Mouse (Mus musculus) embryonic facial prominence, embryonic 12.5 days (tissue): ENCODE results near the gene Cops3. TPM values are rescaled to one million over a fixed set of nuclear protein-coding genes. Genes with fewer than 3 reads are reported as not detected.

Experiments
- ATAC-seq: fragments of 200-750 bp; cut with Nextera tagmentation; 2 replicates; pipeline ENCODE4 v1.8.0; 2017; ENCODE audit not compliant: insufficient number of reproducible peaks, insufficient read depth, low FRiP score, low TSS enrichment
- H3K27ac ChIP-seq: fragments of 300-500 bp; sonication (generic); 2 replicates; pipeline ENCODE4 v1.5.1; 2016; ENCODE audit warnings: mild to moderate bottlenecking
- H3K27me3 ChIP-seq: fragments of 300-500 bp; sonication (generic); 2 replicates; pipeline ENCODE4 v1.6.1; 2016; ENCODE audit warnings: mild to moderate bottlenecking, moderate library complexity
- H3K36me3 ChIP-seq: fragments of 300-500 bp; sonication (generic); 2 replicates; pipeline ENCODE4 v1.6.1; 2016; ENCODE audit warnings: mild to moderate bottlenecking
- H3K4me1 ChIP-seq: fragments of 300-500 bp; sonication (generic); 2 replicates; pipeline ENCODE4 v1.6.1; 2016
- H3K4me2 ChIP-seq: fragments of 300-500 bp; sonication (generic); replicated peaks from 2 replicates; pipeline ENCODE4 v1.6.1; 2016; ENCODE audit warnings: mild to moderate bottlenecking, moderate library complexity
- H3K4me3 ChIP-seq: fragments of 300-500 bp; sonication (generic); 2 replicates; pipeline ENCODE4 v1.5.1; 2016; ENCODE audit warnings: mild to moderate bottlenecking
- H3K9ac ChIP-seq: fragments of 300-500 bp; sonication (generic); 2 replicates; pipeline ENCODE4 v1.6.1; 2016; ENCODE audit warnings: mild to moderate bottlenecking, moderate library complexity
- H3K9me3 ChIP-seq: fragments of 300-500 bp; sonication (generic); 2 replicates; pipeline ENCODE4 v1.6.1; 2016; ENCODE audit warnings: mild to moderate bottlenecking, moderate library complexity
- WGBS: fragments of 180-500 bp; shearing (Covaris S2); methylation state at CpG from one replicate; pipeline ENCODE4 v1.1.7; 2016; 5-methylcytosine and 5-hydroxymethylcytosine counted together
- polyA plus RNA-seq: library from polyadenylated mRNA; unstranded; fragments of >200 nt; fragmentation: Nextera tagmentation; extraction: Ambion mirVana; gene quantifications from 2 replicates; pipeline ENCODE4 v1.2.1, GENCODE M21; 2016

Gene Cops3
- polyA plus RNA-seq, 1 experiment from 2014 or later = 200 TPM

GRCm38 (mm10) chr11:59809670-59810474 is 29.8 kb downstream of the Cops3 start, which contains the start of gene Flcn:
Gene Flcn (minus strand): TSS chr11:59810016.
- Histone ChIP-seq H3K9me3 (no peaks in the 10 kb centered on the region), H3K4me3 (peak within 1 kb of the TSS; percentile 85), H3K4me1 (peaks cover 18% of the 10 kb centered on the region), H3K27me3 (no peaks in the 10 kb centered on the region), H3K9ac (peak within 1 kb of the TSS; percentile 85), H3K27ac (peak within 1 kb of the TSS; percentile 97), H3K4me2 (peak within 1 kb of the TSS; percentile 86), H3K36me3 (peaks cover 23% of the 10 kb centered on the region)
- WGBS = under 1% methylated on average over 52 of the region's 52 CpGs
- ATAC-seq = peak; percentile 92

GRCm38 (mm10) chr11:59809071-59809669 is 30.5 kb downstream of the Cops3 start:
- H3K27me3 ChIP-seq = no peaks in the 10 kb centered on the region
- peaks cover 30% of the 10 kb centered on the region for H3K36me3 ChIP-seq
- H3K4me2 ChIP-seq = peak overlapping the region; percentile 86
- H3K9me3 ChIP-seq = no peaks in the 10 kb centered on the region
- peak overlapping the region; percentile 85 for H3K9ac ChIP-seq
- under 1% methylated on average over 15 of the region's 15 CpGs for WGBS
- no peak for ATAC-seq
- H3K4me1 ChIP-seq = peaks cover 18% of the 10 kb centered on the region
- H3K27ac ChIP-seq = peak overlapping the region; percentile 97
- peak overlapping the region; percentile 85 for H3K4me3 ChIP-seq

- H3K4me1 ChIP-seq = peaks cover 18% of the 10 kb centered on the region
- H3K27me3 ChIP-seq = no peaks in the 10 kb centered on the region
- peaks cover 38% of the 10 kb centered on the region for H3K36me3 ChIP-seq
- ATAC-seq = no peak
- H3K4me3 ChIP-seq = peak overlapping the region; percentile 85
- H3K27ac ChIP-seq = no peak overlapping the region
- peak overlapping the region; percentile 86 for H3K4me2 ChIP-seq
- H3K9ac ChIP-seq = peak overlapping the region; percentile 85; the same call in 1 of the 2 replicates
- H3K9me3 ChIP-seq = no peaks in the 10 kb centered on the region
- 68% methylated on average over 14 of the region's 14 CpGs for WGBS
Measured at GRCm38 (mm10) chr11:59808170-59808960, 31.3 kb downstream of the Cops3 start.

GRCm38 (mm10) chr11:59805656-59806055 is 34.0 kb downstream of the Cops3 start:
- Histone ChIP-seq H3K4me2 (no peak overlapping the region), H3K9ac (no peak overlapping the region), H3K36me3 (peaks cover 64% of the 10 kb centered on the region), H3K9me3 (no peaks in the 10 kb centered on the region), H3K4me1 (peaks cover 11% of the 10 kb centered on the region), H3K27ac (no peak overlapping the region), H3K4me3 (no peak overlapping the region), H3K27me3 (no peaks in the 10 kb centered on the region)
- no peak for ATAC-seq
- WGBS = 96% methylated on average over 2 of the region's 2 CpGs

GRCm38 (mm10) chr11:59805256-59805655 is 34.4 kb downstream of the Cops3 start:
- H3K9ac ChIP-seq = no peak overlapping the region
- peaks cover 11% of the 10 kb centered on the region for H3K4me1 ChIP-seq
- H3K4me2 ChIP-seq = no peak overlapping the region
- no peaks in the 10 kb centered on the region for H3K27me3 ChIP-seq
- 100% methylated on average over 1 of the region's 1 CpGs for WGBS
- no peak overlapping the region for H3K27ac ChIP-seq
- H3K4me3 ChIP-seq = no peak overlapping the region
- peaks cover 68% of the 10 kb centered on the region for H3K36me3 ChIP-seq
- no peaks in the 10 kb centered on the region for H3K9me3 ChIP-seq
- no peak for ATAC-seq

- Histone ChIP-seq H3K27ac (no peak overlapping the region), H3K9ac (no peak overlapping the region), H3K4me2 (no peak overlapping the region), H3K9me3 (no peaks in the 10 kb centered on the region), H3K27me3 (no peaks in the 10 kb centered on the region), H3K4me1 (peaks cover 11% of the 10 kb centered on the region), H3K36me3 (peaks cover 75% of the 10 kb centered on the region), H3K4me3 (no peak overlapping the region)
- WGBS = 89% methylated on average over 22 of the region's 22 CpGs
- no peak for ATAC-seq
Measured at GRCm38 (mm10) chr11:59804409-59805110, 35.1 kb downstream of the Cops3 start.

GRCm38 (mm10) chr11:59803516-59803915 is 36.1 kb downstream of the Cops3 start:
- Histone ChIP-seq H3K36me3 (peaks cover 85% of the 10 kb centered on the region), H3K4me1 (peaks cover 5% of the 10 kb centered on the region), H3K27me3 (no peaks in the 10 kb centered on the region), H3K4me2 (no peak overlapping the region), H3K4me3 (no peak overlapping the region), H3K9me3 (no peaks in the 10 kb centered on the region), H3K9ac (no peak overlapping the region), H3K27ac (no peak overlapping the region)
- ATAC-seq = no peak
- WGBS = 88% methylated on average over 14 of the region's 14 CpGs

GRCm38 (mm10) chr11:59801881-59802280 is 37.8 kb downstream of the Cops3 start:
- no peak overlapping the region; the same call in 1 of the 2 replicates for H3K9ac ChIP-seq
- H3K36me3 ChIP-seq = peaks cover 94% of the 10 kb centered on the region
- no peak for ATAC-seq
- no peak overlapping the region for H3K4me3 ChIP-seq
- no peaks in the 10 kb centered on the region for H3K4me1 ChIP-seq
- H3K27ac ChIP-seq = no peak overlapping the region
- no peak overlapping the region for H3K4me2 ChIP-seq
- no peaks in the 10 kb centered on the region for H3K9me3 ChIP-seq
- 96% methylated on average over 8 of the region's 8 CpGs for WGBS
- no peaks in the 10 kb centered on the region for H3K27me3 ChIP-seq

GRCm38 (mm10) chr11:59800412-59800811 is 39.2 kb downstream of the Cops3 start:
- Histone ChIP-seq H3K27ac (no peak overlapping the region), H3K9me3 (no peaks in the 10 kb centered on the region), H3K4me1 (no peaks in the 10 kb centered on the region), H3K4me3 (no peak overlapping the region), H3K9ac (no peak overlapping the region), H3K27me3 (no peaks in the 10 kb centered on the region), H3K36me3 (peaks cover 96% of the 10 kb centered on the region), H3K4me2 (no peak overlapping the region)
- 90% methylated on average over 10 of the region's 10 CpGs for whole genome bisulfite sequencing
- ATAC-seq = no peak

GRCm38 (mm10) chr11:59793390-59793789 is 46.2 kb downstream of the Cops3 start:
- peaks cover 72% of the 10 kb centered on the region for H3K36me3 ChIP-seq
- no peak for ATAC-seq

GRCm38 (mm10) chr11:59789311-59789710 is 50.3 kb downstream of the Cops3 start:
- peaks cover 32% of the 10 kb centered on the region for H3K36me3 ChIP-seq
- no peaks in the 10 kb centered on the region for H3K9me3 ChIP-seq
- no peak overlapping the region for H3K4me2 ChIP-seq
- H3K9ac ChIP-seq = no peak overlapping the region
- peaks cover 5% of the 10 kb centered on the region; the same call in 1 of the 2 replicates for H3K4me1 ChIP-seq
- 83% methylated on average over 1 of the region's 1 CpGs for WGBS
- no peak for ATAC-seq
- 0 out of 2 replicates have a peak, but pooled peaks cover 4% of the 10 kb centered on the region for H3K27me3 ChIP-seq
- H3K27ac ChIP-seq = no peak overlapping the region
- H3K4me3 ChIP-seq = no peak overlapping the region

More at GRCm38 (mm10) chr11:59793390-59793789, 46.2 kb downstream of the Cops3 start:
- 92% methylated on average over 6 of the region's 6 CpGs for WGBS
- Histone ChIP-seq H3K4me1 (no peaks in the 10 kb centered on the region), H3K4me2 (no peak overlapping the region), H3K9ac (no peak overlapping the region), H3K9me3 (no peaks in the 10 kb centered on the region), H3K4me3 (no peak overlapping the region), H3K27ac (no peak overlapping the region), H3K27me3 (0 out of 2 replicates have a peak, but pooled peaks cover under 1% of the 10 kb centered on the region)
